Mouse (Mus musculus) cortical plate, adult 2 months (tissue): ENCODE measurements at regions not wholly inside any gene's neighbourhood (a gene's known extent, or its start where the extent isn't known, plus 50 kb on each side); places are given as distances from the start of the nearest gene placed in this dataset.

Experiments
- CTCF ChIP-seq: fragments of 200-500 bp; IDR thresholded peaks from 2 replicates; pipeline ENCODE4 v1.5.1; 2011; ENCODE audit warnings: mild to moderate bottlenecking, control low read depth, low read length; ENCODE audit not compliant: insufficient read depth; ENCODE audit errors: extremely low read depth
- POLR2A ChIP-seq: fragments of 200-500 bp; IDR thresholded peaks from 2 replicates; pipeline ENCODE4 v1.6.1; 2011; ENCODE audit warnings: mild to moderate bottlenecking, low read length, control low read depth; ENCODE audit not compliant: insufficient read depth; ENCODE audit errors: extremely low read depth

DNA sequence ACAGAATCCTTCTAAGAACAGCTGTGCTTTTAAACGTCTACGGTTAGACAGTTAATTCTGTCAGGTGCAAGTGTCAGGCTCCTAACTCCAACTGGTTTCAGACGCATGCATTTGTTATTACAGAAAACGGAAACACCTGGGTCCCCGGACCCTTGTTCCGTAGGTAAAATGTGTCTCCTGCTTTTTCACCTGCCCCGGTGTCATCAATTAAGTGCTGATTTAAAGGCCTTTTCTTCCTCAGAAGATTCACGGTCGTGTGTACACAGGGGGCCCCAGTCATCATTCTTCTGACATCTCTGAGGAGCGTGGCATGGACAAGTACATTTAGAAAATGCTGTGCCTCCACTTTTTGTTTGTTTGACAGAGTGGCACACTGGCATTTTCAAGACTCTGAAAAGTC, 435.1 kb downstream of the Rps24 start:
- TF ChIP-seq CTCF (no peak), POLR2A (no peak)
